Mouse (Mus musculus) cerebellum, postnatal 36 days (tissue): ENCODE data around the gene Zfp37.

Experiments used
- DNase-seq, 2 experiments: peaks; one replicate each; pipeline ENCODE4 v3.0.0; 2021 to 2022; ENCODE audit warnings: mixed read lengths in 2 of 2

The Zfp37 gene

DNA sequence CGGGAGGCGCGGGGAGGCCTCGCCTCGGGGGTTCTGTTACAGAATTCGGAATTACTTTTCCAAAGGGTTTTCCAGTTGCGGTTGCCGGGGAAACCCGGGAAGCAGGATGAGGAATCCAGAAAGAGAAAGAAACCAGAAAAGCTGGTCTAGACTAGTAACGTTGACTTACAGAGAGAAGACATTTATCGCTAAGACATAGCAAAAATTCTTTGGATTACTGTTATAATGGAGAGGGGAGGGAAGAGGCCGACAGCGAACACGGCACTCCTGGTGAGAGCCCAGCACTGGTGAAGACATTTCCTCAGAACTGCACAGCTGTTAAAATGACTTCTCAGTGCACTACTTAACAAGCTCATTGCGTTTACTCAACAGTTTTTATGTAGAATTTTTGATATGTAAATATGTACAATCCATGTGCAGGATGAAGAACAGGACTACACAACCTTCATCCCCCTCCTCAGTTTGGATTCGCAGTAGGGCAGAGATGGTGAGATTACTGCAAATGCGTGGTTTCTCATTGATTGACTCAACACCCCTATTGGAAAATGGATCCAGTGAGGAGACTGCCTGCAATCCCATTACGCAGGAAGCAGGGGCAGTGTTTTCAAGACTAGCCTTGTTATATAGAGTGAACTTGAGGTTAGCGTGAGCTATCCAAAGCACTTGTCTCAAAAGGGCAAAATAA lies 22.0 kb downstream of the Zfp37 start:
- DNase-seq = no peak

- peak; percentile 84 to 87 for DNase-seq
These were observed 22.8 kb downstream of the Zfp37 start for GRCm38 (mm10) chr4:62207851-62208695.

DNA sequence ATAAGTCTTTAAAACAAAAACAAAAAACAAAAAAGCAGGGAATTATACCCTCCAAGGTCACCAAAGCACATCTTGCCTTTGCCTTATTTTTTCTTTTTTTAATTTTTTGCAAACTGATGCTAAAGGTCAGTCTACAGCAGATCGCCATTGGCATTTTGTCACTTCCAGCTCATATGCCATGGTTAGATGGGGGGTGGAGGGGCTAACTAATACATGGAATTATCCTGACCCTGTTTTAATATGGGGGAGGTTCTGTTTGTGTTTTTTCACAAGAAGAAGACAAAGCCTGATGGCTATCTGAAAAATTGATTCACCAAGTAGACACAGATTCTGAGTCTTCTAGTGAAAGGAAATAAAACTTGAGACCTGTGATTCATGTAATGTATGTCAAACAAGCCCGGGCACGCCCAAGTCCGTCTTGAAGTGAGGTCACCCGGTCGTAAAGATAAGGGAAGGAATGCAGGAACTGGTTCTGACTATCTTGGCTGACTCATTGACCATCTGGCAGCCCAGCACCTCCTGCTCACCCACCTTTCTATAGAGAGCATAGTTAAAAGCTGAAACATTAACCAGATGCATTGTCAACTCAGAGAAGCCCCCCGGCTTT lies 30.8 kb downstream of the Zfp37 start:
- DNase-seq = no peak

DNA sequence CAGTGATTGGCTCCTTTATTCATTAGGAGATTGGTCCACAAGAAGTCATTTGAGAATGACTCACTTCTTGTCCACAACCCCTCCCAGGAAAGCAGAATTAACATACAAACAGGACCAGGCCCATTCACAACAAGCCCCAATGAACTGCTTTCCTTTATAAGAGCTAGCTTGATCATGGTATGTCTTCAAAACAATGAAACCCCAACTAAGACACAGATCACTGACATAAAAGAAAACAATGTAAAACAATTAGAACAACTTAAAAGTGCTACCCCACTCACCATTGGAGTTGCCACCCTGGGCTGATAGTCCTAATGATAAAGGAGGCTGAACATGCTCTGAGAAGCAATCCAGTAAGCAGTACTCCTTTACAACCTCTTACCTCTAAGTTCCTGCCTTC lies 42.1 kb downstream of the Zfp37 start:
- no peak for DNase-seq

- peak; percentile 7 to 8 for DNase-seq
These were observed 53.6 kb downstream of the Zfp37 start for GRCm38 (mm10) chr4:62177282-62177681.

GRCm38 (mm10) chr4:62174471-62174870 lies 56.4 kb downstream of the Zfp37 start:
- DNase-seq = no peak

DNA sequence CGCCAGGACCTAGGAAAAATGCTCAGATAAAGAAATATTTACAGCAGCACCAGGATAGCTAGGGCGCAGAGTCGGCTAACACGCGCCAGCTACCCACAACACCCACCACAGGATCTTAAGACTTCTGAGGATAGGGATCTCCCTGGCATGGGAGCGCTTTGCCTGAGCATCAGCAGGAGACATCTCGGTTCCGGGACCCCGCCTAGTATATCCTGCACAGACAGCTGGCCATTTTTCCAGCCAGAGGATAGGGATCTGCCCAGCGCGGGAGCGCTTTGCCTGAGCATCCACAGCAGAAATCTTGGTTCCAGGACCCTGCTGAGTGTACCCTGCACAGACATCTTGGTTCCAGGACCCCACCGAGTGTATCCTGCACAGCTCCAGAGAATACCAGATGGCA lies 63.2 kb downstream of the Zfp37 start:
- DNase-seq = peak in 1 of 2 experiments; percentile 3

GRCm38 (mm10) chr4:62158401-62158800 lies 72.4 kb downstream of the Zfp37 start:
- no peak for DNase-seq

DNA sequence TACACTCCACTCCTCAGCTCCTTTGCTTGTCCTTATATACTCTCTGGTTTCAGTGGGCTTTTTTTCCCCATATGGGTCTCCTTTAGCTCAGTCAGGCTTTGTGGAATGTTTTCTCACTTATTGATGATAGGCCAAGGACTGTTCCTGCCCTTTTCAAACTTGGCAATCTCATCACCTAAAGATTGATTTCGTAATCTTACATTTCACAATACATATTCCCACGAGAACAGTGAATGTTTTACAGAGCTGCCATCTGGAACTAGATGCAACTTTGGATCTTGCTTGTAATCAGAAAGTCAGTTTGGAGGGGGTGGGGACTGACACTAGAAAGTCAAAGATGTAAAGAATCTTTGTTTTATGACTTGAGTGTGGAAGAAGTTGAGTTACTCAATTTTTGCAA lies 80.0 kb downstream of the Zfp37 start, which contains the start of gene Mup21:
TSS of gene Mup21 (minus strand) at position 53 of the 400 bp plus-strand sequence.
- no peak for DNase-seq
